Mouse (Mus musculus): ENCODE measurements around the gene AC140267.1. TPM values are rescaled to one million over a fixed set of nuclear protein-coding genes. Genes with fewer than 3 reads are reported as not detected.

Gene AC140267.1
- total RNA-seq, 2 experiments from 2014 or later = 13.7 to 16.1 TPM

DNA sequence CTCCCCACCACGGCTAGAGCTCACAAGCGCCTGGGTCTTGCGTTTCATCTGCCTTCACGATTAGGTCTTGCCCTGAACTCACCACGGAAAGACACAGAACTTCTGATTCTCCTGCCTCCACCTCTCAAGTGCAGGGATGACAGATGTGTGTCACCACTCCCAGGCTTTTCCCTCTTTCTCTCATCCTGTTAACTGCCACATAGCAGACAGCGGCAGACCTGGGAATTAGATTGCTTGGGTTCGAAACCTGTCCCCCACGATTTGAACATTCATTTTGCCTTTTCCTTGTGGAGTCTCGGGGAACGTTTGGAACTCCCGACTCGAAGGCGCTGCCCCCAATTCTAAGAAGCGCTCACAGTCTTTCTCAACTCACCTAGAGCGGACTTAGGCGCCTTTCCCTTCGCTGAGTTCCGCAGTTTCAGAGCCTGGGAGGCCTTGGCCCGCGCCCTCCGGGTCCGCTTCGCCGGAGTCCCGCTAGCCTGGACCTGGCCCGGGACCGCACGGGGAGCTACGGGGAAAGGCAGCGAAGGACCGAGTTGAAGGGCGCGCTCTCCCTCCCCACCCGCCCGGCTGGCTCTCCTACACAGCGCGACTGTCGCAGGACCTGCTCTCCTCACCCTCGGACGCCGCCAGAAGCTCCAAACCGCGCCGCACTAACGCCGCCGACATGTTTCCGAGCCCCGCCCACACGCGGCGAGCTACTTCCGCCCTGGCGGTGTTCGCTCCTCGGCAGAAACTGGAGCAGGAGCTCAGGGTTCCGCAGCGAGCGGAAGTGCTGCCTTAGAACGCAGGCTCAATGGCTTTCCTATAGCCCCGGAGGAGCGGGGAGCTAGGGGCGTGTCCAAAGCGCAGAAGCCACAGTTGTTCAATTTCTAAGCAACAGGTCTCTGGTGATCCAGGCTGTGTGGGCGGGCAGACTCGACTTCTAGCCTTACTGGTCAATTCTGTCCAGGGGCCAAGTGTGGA lies 28.3 kb downstream of the AC140267.1 start, which contains the start of gene Rps19bp1:
Rps19bp1 (minus strand) TSS at position 706 of the 966 bp plus-strand sequence.
- DNase-seq = peak; percentile 92

DNA sequence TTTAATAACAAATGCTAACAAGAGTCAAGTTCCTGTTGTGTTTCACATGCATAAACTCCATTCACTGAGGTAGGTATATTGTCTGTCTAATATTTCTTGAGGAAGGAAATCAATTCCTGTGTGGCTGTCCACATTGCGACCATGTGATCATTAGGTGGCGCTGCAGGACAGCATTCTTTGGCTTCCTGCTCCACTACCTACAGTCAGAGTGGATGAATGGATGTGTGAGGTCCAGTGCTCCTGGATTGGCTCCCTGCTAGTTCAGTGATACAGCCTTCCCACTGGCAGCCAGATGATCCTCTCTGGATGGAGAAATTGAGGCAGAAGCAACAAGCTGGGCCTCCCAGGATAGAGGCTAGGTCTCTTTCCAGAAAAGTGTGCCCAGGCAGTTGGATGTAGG lies 30.6 kb downstream of the AC140267.1 start:
- peak; percentile 80 to 84 for DNase-seq

- DNase-seq = no peak
Observed at GRCm38 (mm10) chr15:80271858-80272396, 36.3 kb downstream of the AC140267.1 start.

GRCm38 (mm10) chr15:80277107-80277506 lies 41.5 kb downstream of the AC140267.1 start:
- DNase-seq = no peak

DNA sequence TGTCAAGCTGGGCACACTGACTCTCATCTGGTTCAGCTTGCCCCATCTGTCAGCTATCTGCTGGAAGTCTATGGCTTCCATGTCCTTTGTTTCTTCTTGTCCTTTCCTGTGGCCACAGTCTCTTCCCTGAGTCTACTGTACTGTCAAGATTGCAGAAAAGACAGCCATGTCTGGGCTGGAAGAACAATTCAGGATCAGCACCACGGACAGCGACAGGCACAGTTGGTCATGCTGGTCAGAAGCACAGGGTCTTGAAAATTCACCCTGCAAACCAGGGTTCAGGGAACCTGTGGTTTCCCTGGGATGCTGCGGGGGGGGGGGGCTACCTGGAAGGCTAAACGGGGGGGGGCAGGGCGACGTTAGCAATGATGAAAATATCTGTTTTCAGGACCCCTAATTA lies 42.0 kb downstream of the AC140267.1 start:
- peak; percentile 77 to 78 for DNase-seq

GRCm38 (mm10) chr15:80278121-80278759 lies 42.6 kb downstream of the AC140267.1 start:
- no peak for DNase-seq

- DNase-seq = no peak
Observed at GRCm38 (mm10) chr15:80279053-80279452, 43.4 kb downstream of the AC140267.1 start.

- DNase-seq = peak in 1 of 2 experiments; percentile 43
Observed at GRCm38 (mm10) chr15:80280646-80281045, 45.0 kb downstream of the AC140267.1 start.

Other genes starting within 250 kb of the AC140267.1 start
- 10 to 100 TPM; 31.7 to 39.4 TPM for gene Pdgfb, start 220.9 kb upstream of the AC140267.1 start, total RNA-seq (2021)
- gene Syngr1, start 144.5 kb upstream of the AC140267.1 start, total RNA-seq (2021) = 10 to 100 TPM; 28.0 to 31.5 TPM
- gene Rpl3, start 144.0 kb upstream of the AC140267.1 start, total RNA-seq (2021) = 100 to 1,000 TPM; 602 to 611 TPM
- 10 to 100 TPM; 11.9 to 18.3 TPM for gene Tab1, start 102.7 kb upstream of the AC140267.1 start, total RNA-seq (2021)
- 10 to 100 TPM in 1 of 2 experiments, 1 to 10 TPM in 1; 7.0 to 10.3 TPM for gene Mgat3, start 62.1 kb upstream of the AC140267.1 start, total RNA-seq (2021)
- 10 to 100 TPM; 44.7 to 49.2 TPM for gene Mief1, start 1.8 kb upstream of the AC140267.1 start, total RNA-seq (2021)
- gene Atf4, start 19.3 kb downstream of the AC140267.1 start, total RNA-seq (2021) = 100 to 1,000 TPM; 263 to 281 TPM
- 10 to 100 TPM; 41.4 to 46.9 TPM for gene Rps19bp1, start 28.5 kb downstream of the AC140267.1 start, total RNA-seq (2021)
- under 1 TPM; 0.30 to 0.63 TPM for gene Cacna1i, start 51.4 kb downstream of the AC140267.1 start, total RNA-seq (2021)

All from adrenal gland, postnatal 36 days (tissue).